Mouse (Mus musculus) MN1 (cell line): ENCODE data around the gene C1qtnf6.

Source experiments
- DNase-seq: peaks from one replicate; pipeline ENCODE4 v3.0.0-alpha.2; 2016; ENCODE audit warnings: low spot score

C1qtnf6 gene

GRCm38 (mm10) chr15:78514393-78515146 lies 16.6 kb downstream of the C1qtnf6 start:
- peak; percentile 83 for DNase-seq

- no peak for DNase-seq
These were observed 18.2 kb downstream of the C1qtnf6 start for GRCm38 (mm10) chr15:78513019-78513418.

DNA sequence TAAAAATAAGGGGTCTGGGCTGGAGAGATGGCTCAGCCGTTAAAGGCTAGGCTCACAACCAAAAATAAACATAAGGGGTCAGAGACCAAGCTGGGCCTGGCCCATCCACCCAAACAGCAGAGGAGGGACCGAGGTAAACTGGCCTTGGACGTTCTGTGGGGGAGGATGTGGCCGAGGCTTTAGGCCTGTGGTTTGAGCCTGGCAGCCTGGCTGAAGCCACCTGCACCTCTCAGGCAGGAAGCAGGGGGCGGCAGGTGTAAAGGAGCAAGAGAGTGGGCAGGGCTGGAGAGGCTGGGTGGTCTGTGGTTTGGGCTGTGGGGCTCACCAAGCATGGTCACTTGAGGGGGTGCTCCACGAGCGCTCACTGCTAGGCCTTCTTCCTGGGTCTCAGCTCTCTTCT lies 19.3 kb downstream of the C1qtnf6 start:
- no peak for DNase-seq

DNA sequence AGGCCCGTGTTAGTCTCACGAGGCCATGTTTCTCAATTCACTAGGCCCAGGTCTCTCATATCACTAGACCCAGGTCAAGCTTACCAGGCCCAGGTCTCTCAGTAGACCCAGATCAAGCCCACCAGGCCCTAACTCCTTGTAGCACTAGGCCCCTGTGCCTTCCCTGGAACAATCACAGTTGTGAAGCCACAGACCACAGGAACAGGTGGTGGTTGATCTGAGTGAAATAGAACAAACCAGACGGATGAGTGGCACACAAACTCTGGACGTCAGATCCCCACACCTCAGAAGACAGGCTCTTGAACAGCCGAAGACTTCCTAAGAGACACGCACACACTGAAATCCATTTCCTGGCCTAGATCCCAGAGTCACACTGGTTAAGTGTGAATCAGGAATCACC lies 20.5 kb downstream of the C1qtnf6 start:
- no peak for DNase-seq

GRCm38 (mm10) chr15:78510121-78510576 lies 21.1 kb downstream of the C1qtnf6 start:
- no peak for DNase-seq

GRCm38 (mm10) chr15:78509297-78509899 lies 21.8 kb downstream of the C1qtnf6 start:
- DNase-seq = no peak

- no peak for DNase-seq
These were observed 22.8 kb downstream of the C1qtnf6 start for GRCm38 (mm10) chr15:78508443-78508842.

DNA sequence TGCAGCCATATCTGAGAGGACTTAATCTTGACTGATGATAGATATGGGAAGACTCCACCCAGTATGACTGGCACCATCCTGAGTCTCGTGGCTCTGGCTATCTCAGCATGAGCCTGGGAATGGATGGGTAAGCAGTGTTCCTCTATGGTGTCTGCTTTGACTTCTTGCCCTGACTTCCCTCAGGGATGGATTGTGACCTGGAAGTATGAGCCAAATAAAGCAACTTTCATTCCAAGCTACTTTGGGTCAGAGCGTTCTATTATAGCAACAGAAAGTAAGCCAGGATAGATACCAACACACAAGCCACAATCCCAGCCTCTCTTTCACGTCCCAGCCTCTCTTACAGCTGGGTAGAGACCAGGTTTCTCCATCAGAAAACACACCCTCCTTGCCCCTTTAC lies 25.7 kb downstream of the C1qtnf6 start:
- DNase-seq = no peak

DNA sequence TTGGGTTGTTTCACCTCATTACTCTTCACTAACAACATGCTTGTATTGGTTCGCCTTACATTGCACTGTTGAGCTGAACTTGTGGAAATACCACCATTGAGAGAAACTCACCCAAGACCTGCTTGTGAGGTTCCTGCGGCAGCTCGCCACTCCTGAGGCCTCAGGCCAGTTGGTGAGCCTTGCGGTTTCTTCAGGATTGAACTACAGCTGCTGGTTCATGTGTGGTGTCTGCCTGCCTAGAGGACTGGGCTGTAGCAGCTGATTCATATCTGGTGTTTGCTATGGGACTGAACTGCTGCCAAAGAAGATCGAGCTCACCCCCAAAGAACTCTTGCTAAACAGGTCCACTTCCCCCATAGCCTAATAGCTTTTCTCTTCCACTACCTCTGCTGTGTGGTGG lies 26.4 kb downstream of the C1qtnf6 start:
- DNase-seq = no peak

- DNase-seq = no peak
These were observed 27.2 kb downstream of the C1qtnf6 start for GRCm38 (mm10) chr15:78504013-78504412.

- no peak for DNase-seq
These were observed 28.6 kb downstream of the C1qtnf6 start for GRCm38 (mm10) chr15:78502437-78503132.

DNA sequence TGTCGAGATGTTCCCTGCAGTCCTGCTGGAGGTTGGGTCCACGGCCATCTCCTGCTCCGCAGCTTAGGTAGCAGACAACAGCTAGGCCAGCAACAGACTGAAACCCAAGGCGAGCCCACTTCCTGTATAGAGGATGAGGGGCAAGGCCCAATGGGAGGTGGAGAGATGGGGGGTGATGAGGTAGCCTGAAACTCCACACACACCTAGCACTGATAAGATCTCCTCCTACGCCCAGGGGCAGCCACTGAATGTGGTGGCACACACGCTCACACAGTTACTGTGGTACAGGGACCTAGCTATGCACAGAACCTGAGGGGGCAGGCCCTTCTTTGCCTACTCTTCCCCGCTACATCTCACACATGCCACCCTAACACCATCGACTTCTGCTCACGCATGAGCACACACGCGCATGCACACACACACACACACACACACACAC lies 36.2 kb downstream of the C1qtnf6 start, which contains the start of gene Il2rb:
Gene Il2rb (minus strand): TSS at position 304 of the 439 bp plus-strand sequence.
- no peak for DNase-seq

GRCm38 (mm10) chr15:78493401-78494010 lies 37.7 kb downstream of the C1qtnf6 start:
- DNase-seq = no peak

DNA sequence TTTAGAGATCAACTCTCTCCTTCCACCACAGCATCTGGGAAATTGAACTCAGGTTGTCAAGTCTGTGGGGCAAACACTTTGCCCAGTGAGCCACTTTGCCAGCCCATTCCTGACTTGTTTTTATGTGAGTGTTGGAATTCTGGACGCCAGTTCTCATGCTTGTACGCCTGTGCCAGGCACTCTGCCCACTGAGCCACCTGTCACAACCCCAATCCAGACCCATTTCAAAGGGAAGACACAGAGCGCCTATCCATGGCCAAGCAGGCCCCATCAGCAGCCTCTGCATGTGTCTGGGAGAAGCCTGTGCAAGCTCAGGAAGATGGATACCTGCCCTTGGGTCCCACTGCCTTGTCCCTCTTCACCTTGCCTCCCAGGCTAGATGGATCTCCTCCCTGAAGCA lies 39.9 kb downstream of the C1qtnf6 start:
- no peak for DNase-seq

- DNase-seq = no peak
These were observed 41.3 kb downstream of the C1qtnf6 start for GRCm38 (mm10) chr15:78489906-78490305.

- DNase-seq = no peak
These were observed 42.0 kb downstream of the C1qtnf6 start for GRCm38 (mm10) chr15:78489248-78489647.

DNA sequence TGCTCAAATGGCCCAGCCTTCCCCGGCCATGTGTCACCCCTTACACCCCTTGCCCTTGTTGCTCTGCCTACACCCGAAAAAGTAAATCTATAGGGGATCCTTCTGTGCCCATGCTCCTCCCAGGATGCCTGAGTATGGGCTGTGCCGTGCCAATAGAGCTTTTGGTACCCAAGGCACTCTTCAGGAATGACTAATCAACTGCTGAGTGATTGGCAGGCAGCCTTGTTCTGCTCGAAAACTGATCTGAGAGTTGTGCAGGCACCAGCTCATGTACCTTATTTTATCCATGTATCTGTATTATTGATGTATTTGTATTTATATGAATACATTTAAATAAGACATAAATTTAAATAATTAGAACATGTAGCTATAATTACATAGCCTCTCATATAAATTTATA lies 44.1 kb downstream of the C1qtnf6 start:
- no peak for DNase-seq

- DNase-seq = no peak
These were observed 44.7 kb downstream of the C1qtnf6 start for GRCm38 (mm10) chr15:78486564-78486963.

GRCm38 (mm10) chr15:78483311-78483710 lies 47.9 kb downstream of the C1qtnf6 start:
- DNase-seq = no peak

DNA sequence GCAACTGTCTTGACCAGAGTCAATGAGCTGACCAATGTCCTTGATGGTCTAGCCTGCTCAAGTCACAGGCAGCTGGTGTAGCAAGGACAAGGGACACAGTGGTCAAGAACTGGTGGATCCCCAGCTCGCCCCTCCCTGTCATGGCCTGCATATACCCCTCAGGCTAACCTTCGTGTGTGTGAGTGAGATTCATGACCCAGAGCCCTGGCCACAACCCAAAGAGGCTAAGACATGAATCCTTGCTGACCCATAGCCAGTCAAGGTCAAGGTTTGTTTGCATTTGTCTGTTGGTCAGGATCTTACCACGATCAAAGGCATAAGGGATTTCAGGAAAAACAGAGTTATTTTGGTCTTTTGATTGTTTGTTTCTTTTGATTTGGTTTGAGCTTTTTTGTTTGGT lies 48.7 kb downstream of the C1qtnf6 start:
- no peak for DNase-seq

GRCm38 (mm10) chr15:78481448-78482000 lies 49.7 kb downstream of the C1qtnf6 start:
- DNase-seq = no peak

- DNase-seq = no peak
These were observed 50.2 kb downstream of the C1qtnf6 start for GRCm38 (mm10) chr15:78480991-78481390.
